Mouse (Mus musculus) adrenal gland, postnatal 36 days (tissue): ENCODE data around the gene Sphk2. TPM values are rescaled to one million over a fixed set of nuclear protein-coding genes. Genes with fewer than 3 reads are reported as not detected.
A peak's percentile ranks its signal among the peaks of the same experiment; 100 is the strongest.

Experiments used
- DNase-seq, 2 experiments: peaks; one replicate each; pipeline ENCODE4 v3.0.0; 2021; ENCODE audit warnings: mixed read lengths in 1 of 2
- long read RNA-seq, 2 experiments: library from polyadenylated mRNA; stranded (forward); transcript quantifications; one replicate each; pipeline ENCODE4 v2.0.0; 2021; ENCODE audit warnings: borderline sequencing depth in 2 of 2
- total RNA-seq, 2 experiments: library from RNA; stranded (reverse); gene quantifications; 2 replicates each; pipeline ENCODE4 v1.2.3; 2021

Gene Sphk2
- total RNA-seq: 10 to 100 TPM; 35.5 to 35.6 TPM
- long read RNA-seq, experiment 1, partial matches to known transcripts: 21 of 27 reads
- long read RNA-seq, experiment 1, other reads (novel, unspliced or antisense): 1 of 27 reads
- long read RNA-seq, experiment 2, transcript Sphk2-202 (7 exons, 3,548 nt): major isoform, 6 of 23 reads
- long read RNA-seq, experiment 2, partial matches to known transcripts: 10 of 23 reads
- long read RNA-seq, experiment 2, other reads (novel, unspliced or antisense): 1 of 23 reads

DNA sequence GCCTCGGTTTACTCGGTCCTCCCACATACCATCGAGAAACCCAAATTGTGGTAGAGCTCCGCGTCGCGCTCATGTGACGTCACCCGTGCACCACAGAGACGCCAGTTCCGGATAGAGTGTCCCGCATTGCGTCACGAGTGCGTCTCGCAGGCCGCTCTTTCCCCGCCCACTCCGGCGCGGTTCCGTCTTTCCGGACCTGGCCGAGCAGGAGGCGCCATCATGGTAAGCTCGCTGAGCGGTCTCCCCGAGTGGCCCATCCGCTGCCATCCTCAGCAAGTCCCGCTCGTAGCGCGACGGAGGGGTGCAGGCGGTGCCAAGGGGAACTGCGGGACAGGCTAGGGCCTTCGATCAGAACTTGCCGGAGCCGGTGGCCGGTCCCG lies at the start of gene Sphk2:
Sphk2 (minus strand) TSS at position 85 of the 380 bp plus-strand sequence.
- DNase-seq: peak; percentile 97 to 98

- no peak for DNase-seq
These were observed 49.7 kb upstream of the Sphk2 start for GRCm38 (mm10) chr7:45767500-45767899.

DNA sequence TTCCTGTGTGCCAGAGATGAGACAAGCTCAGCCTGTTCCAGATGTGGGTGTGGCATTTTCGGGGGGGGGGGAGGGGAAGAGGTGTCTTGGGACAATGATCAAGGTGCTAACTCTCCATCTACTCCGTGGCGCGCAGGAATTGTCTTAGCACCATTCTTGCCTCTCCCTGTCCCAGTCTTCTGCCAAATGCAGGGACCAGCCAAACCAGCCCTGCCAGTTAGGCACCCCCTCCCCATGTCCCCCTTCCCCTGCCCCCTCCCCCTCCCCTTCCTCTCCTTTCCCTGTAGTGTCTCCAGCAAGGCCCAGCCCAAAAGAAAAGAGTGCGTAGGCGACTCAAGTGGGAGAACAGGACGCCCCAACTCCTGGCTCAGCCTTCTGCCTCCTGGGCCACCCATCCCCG lies 49.0 kb upstream of the Sphk2 start:
- DNase-seq: no peak

DNA sequence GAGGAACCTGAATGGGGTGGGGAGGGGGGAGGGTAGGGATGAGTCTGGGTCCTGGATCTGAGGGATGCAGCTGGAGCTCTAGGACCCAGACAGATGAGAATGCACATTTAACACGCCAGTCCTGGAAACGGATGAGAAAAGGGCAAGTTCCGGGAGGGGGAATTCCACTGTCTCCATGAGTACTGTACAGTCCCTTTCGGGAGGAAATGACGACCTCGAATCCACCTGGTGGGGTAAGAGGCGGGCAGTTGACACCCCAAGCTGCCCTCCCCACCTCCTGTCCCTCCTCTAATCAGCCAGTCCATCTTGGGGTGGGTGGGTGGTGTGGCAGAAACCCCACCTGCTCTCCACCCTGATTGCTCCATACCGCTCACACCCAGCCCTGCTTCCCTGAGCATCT lies 48.2 kb upstream of the Sphk2 start:
- no peak for DNase-seq

DNA sequence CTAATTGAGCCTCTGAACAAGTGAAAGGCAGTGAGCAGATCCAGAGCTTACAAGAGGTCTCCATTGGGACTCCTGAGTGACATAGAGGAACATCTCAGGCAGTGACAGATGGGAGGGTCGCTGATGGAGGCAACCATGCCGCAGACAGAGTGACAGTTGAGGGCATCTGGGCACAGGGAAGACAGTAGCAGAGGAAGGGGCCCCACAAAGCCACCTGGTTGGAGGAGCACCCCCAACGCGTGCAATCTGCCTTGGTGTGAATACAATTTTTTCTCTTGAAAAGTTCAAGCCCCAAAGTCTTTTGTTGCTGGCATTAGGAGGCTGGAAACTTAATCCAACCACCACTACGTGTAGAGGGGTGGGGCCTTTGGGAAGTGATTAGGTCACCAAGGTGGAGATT lies 42.3 kb upstream of the Sphk2 start:
- no peak for DNase-seq

- DNase-seq: peak in 1 of 2 experiments; percentile 17
These were observed 41.6 kb upstream of the Sphk2 start for GRCm38 (mm10) chr7:45759400-45759799.

DNA sequence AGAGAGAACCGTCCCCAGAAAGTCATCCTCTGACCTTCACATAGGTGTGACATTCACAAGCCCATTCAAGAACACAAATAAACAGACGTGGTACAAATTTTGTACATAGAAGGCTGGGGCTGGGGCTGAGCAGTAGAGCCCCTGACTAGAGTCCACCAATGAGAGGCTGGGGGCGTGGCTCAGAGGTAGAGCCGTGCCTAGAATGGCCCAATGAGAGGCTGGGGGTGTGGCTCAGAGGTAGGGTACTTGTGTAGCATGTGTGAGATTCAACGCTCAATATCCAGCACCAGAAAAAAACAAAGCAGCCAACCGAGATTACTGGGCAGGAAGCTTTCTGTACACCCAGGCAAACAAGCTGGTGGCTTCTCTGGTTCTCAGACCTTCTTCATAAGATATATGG lies 37.9 kb upstream of the Sphk2 start:
- no peak for DNase-seq

- DNase-seq: no peak
These were observed 32.4 kb upstream of the Sphk2 start for GRCm38 (mm10) chr7:45750162-45750561.

GRCm38 (mm10) chr7:45749401-45749800 lies 31.6 kb upstream of the Sphk2 start:
- DNase-seq: peak; percentile 28 to 36

GRCm38 (mm10) chr7:45748110-45748509 lies 30.3 kb upstream of the Sphk2 start:
- DNase-seq: no peak

- DNase-seq: no peak
These were observed 29.6 kb upstream of the Sphk2 start for GRCm38 (mm10) chr7:45747450-45747849.

- no peak for DNase-seq
These were observed 28.7 kb upstream of the Sphk2 start for GRCm38 (mm10) chr7:45746518-45746917.

DNA sequence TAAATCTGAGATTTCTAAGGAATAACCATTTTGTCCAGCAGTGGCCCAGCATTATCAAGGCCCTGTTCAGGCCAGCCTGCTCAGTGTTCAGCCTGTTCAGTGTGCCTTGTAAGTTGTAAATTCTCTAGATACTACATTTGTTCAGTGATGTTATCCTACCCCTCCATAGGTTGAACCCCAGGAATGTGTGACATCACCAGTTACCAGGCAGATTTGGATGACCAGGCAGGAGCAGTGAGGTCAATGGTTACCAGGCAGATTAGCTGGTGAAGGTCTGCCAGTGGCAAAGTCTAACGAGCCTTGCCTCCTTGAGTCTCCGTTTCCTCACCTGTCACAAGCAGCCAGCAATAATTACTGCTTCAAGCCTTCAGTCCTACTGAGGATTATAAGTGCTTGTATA lies 26.6 kb upstream of the Sphk2 start:
- DNase-seq: peak; percentile 75 to 81

DNA sequence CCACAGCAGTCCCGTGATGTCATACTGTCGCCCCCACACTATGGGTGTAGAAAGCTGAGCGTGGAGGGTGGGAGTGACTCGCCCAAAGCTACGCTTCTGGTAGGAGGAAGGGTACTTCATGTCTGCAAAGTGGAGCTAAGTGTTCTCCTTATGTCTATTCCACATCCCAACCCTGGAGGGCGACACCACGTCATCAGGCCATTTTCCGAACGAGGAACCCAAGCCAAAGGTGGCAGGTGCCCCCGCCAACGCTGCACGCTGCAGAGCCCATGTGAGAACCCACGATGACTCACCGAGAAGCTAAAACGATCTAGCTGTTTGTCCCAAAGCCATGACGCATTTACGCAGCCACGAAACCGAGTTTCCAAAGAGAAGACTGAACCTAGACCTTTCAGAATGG lies 24.5 kb upstream of the Sphk2 start:
- peak; percentile 45 to 54 for DNase-seq

DNA sequence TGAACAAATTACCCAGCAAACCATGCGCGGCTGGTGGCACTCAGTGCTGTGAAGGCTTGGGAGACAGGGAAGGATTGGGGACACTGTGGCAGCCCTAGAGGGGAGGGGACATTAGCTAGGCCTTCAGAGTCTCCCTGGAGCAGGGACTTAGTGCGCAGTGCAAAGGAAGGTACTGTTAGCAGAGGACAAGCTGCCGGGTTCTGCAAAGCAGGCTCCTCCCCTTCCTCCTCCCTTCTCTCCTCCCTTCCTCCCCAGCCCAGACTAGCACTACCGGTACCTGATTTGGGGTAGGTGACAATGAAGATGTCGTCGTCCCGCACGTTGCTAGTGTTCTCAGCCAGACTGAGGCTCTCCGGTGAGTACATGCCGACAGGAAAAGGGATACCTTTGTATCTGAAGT lies 24.0 kb upstream of the Sphk2 start:
- DNase-seq: no peak

GRCm38 (mm10) chr7:45741308-45741707 lies 23.5 kb upstream of the Sphk2 start:
- DNase-seq: no peak

- DNase-seq: no peak
These were observed 22.0 kb upstream of the Sphk2 start for GRCm38 (mm10) chr7:45739820-45740219.

DNA sequence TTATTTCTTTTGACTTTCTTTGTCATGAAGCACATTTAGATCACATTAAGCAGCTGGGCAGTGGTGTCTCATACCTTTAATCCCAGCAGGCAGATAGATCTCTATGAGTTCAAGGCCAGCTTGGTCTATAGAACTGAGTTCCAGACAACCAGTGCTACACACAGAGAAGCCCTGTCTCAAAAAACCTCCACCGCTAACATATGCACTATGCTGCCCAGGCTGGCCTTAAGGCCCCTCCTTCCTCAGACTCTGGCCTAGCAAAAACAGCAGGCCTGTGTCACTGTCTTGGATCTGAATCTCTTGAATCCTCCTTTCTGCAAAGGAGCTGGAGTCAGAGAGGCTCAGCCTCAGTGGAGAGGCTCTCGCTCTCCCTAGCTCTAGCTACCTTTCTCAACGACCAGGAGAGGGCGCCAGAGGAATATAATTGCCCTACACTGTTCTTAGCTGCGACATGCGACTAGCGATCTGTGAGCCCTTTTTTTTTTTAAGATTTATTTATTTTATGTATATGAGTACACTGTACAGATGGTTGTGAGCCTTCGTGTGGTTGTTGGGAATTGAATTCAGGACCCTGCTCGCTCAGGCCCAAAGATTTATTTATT lies 21.5 kb upstream of the Sphk2 start:
- peak; percentile 83 to 87 for DNase-seq

- DNase-seq: no peak
These were observed 15.7 kb upstream of the Sphk2 start for GRCm38 (mm10) chr7:45733477-45733876.

DNA sequence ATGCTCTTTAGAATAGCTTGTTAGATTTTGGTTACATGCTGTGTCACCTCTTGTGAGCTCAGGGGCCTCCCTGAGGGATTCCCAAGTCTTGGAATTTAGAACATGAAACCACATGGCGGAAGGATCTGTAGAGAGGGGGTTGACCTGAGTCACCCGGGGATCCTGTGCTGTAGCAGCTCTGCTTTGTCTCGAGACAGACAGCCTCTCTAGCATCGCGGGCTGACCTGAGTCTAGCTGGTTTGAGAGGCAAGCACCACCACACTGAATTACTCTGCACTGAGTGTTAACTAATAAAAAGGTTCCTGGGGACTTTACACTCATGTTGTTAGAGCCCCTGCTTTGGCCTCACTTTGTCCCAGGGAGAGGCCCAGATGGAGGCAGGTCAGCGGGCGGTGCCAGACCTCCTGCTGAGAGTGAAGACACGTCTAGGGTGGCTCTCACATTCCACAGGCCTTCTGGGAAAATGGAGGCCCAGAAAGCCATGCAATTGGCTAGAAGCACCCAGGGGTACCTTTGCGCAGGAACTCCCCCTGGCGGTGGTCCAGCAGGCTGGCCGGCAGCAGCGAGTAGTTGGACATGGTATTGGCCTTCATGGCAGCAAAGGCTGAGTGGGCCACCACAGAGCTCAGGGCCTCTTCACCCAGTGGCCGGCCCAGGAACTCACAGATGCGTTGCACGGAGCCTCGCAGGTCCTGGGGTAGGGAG lies 13.1 kb upstream of the Sphk2 start:
- DNase-seq: peak in 1 of 2 experiments; percentile 80

GRCm38 (mm10) chr7:45727625-45728024 lies 9.8 kb upstream of the Sphk2 start:
- no peak for DNase-seq

DNA sequence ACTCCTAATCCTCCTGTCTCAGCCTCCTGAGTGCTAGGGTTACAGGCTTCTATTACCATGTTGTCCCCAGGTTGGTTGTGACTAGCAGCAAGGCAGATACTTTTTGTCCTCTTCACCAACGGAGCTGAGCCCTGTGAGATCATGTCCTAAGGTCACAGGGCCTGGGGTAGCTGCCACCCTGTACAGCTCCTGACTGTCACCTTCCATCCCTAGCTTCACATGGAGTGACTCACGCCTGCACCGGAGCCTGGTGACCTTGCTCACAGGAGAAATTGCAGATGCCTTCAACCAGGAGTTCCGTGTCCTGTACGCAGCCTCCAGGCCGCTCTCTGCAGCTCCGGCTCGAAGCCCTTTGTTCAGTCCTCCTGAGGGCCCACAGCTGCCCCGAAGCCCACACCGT lies 8.6 kb upstream of the Sphk2 start:
- DNase-seq: peak; percentile 53 to 62

GRCm38 (mm10) chr7:45725713-45726112 lies 7.9 kb upstream of the Sphk2 start, which contains the start of gene Spaca4:
Gene Spaca4, minus strand, starts transcription at chr7:45725813.
- no peak for DNase-seq

DNA sequence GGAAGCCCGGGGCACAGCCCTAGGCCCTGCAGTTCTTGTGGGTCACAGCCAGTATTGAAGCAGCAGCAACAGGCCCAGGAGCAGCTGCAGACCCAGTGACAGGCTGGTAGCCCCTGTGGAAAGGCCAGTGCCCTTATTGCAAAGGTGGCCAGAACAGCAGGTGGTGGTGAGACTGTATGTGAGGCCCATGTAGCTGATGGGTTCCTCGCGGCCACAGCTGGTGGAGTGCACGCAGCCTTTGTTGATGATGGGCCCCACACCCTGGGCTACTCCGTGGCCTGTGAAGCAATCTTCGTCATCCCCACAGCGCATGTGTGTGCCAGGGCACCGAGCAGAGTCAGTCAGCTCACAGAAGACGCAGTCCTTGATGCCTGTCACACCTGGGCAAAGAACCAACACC lies 7.3 kb upstream of the Sphk2 start:
- DNase-seq: no peak
